Mouse (Mus musculus) kidney, postnatal 10 days (tissue): ENCODE measurements at regions not wholly inside any gene's neighbourhood (a gene's known extent, or its start where the extent isn't known, plus 50 kb on each side); places are given as distances from the start of the nearest gene placed in this dataset.

Source experiments
- DNase-seq: peaks from one replicate; pipeline ENCODE4 v3.0.0; 2021; ENCODE audit warnings: mixed read lengths

GRCm38 (mm10) chr1:151263372-151263771, 53.4 kb downstream of the Gm47996 start:
- no peak for DNase-seq

GRCm38 (mm10) chr1:151263830-151264229, 53.9 kb downstream of the Gm47996 start:
- no peak for DNase-seq

GRCm38 (mm10) chr1:151264789-151265188, 54.9 kb downstream of the Gm47996 start:
- no peak for DNase-seq

- no peak for DNase-seq
These were observed 55.7 kb downstream of the Gm47996 start for GRCm38 (mm10) chr1:151265590-151265989.

- DNase-seq, result no peak
These were observed 56.8 kb downstream of the Gm47996 start for GRCm38 (mm10) chr1:151266703-151267102.

- DNase-seq, result no peak
These were observed 60.8 kb downstream of the Gm47996 start for GRCm38 (mm10) chr1:151270691-151271090.

GRCm38 (mm10) chr1:151274306-151274705, 64.4 kb downstream of the Gm47996 start:
- DNase-seq, result no peak

- no peak for DNase-seq
These were observed 65.7 kb downstream of the Gm47996 start for GRCm38 (mm10) chr1:151275581-151275980.

GRCm38 (mm10) chr1:151279955-151280354, 64.3 kb upstream of the Ivns1abp start:
- no peak for DNase-seq

- DNase-seq, result no peak
These were observed 59.2 kb upstream of the Ivns1abp start for GRCm38 (mm10) chr1:151285045-151285444.

GRCm38 (mm10) chr1:151287451-151287850, 56.8 kb upstream of the Ivns1abp start:
- DNase-seq, result peak; percentile 59

- no peak for DNase-seq
These were observed 55.2 kb upstream of the Ivns1abp start for GRCm38 (mm10) chr1:151289061-151289460.

GRCm38 (mm10) chr1:151289493-151290258, 54.6 kb upstream of the Ivns1abp start:
- no peak for DNase-seq

- no peak for DNase-seq
These were observed 50.8 kb upstream of the Ivns1abp start for GRCm38 (mm10) chr1:151293311-151294050.
